Mouse (Mus musculus) thymus, adult 2 months (tissue): ENCODE measurements at regions not wholly inside any gene's neighbourhood (a gene's known extent, or its start where the extent isn't known, plus 50 kb on each side); places are given as distances from the start of the nearest gene placed in this dataset.

Experiments used
- CTCF ChIP-seq: fragments of 200-500 bp; IDR thresholded peaks from 2 replicates; pipeline ENCODE4 v1.5.1; 2012; ENCODE audit warnings: mild to moderate bottlenecking, control low read depth, low read length, moderate library complexity, borderline replicate concordance; ENCODE audit not compliant: control insufficient read depth, poor library complexity, insufficient read depth; ENCODE audit errors: extremely low read depth
- POLR2A ChIP-seq: fragments of 200-500 bp; IDR thresholded peaks from 2 replicates; pipeline ENCODE4 v1.6.1; 2012; ENCODE audit warnings: mild to moderate bottlenecking, low read length, control low read depth, moderate library complexity; ENCODE audit not compliant: control insufficient read depth, poor library complexity, insufficient read depth; ENCODE audit errors: extremely low read depth

- TF ChIP-seq POLR2A (no peak), CTCF (no peak)
Observed at GRCm38 (mm10) chr2:137757231-137758212, 498.8 kb upstream of the Btbd3 start.
